Mouse (Mus musculus) hindbrain, embryonic 14.5 days (tissue): ENCODE measurements around the gene Smyd4. TPM values are rescaled to one million over a fixed set of nuclear protein-coding genes. Genes with fewer than 3 reads are reported as not detected.

ENCODE experiments used
- ATAC-seq: fragments of 200-750 bp; cut with Nextera tagmentation; 2 replicates; pipeline ENCODE4 v1.8.0; 2017; ENCODE audit warnings: moderate number of reproducible peaks, mild to moderate bottlenecking, moderate TSS enrichment, moderate library complexity; ENCODE audit not compliant: low FRiP score
- DNase-seq: peaks from one replicate; pipeline ENCODE4 v3.0.0-alpha.2; 2015; ENCODE audit warnings: low spot score
- H3K27ac ChIP-seq: fragments of 300-500 bp; sonication (generic); 2 replicates; pipeline ENCODE4 v1.5.1; 2014; ENCODE audit warnings: mild to moderate bottlenecking, moderate library complexity
- H3K27me3 ChIP-seq: fragments of 300-500 bp; sonication (generic); 2 replicates; pipeline ENCODE4 v1.6.1; 2014; ENCODE audit warnings: mild to moderate bottlenecking, low read length, mixed read lengths; ENCODE audit not compliant: control insufficient read depth, insufficient read depth
- H3K36me3 ChIP-seq: fragments of 300-500 bp; sonication (generic); replicated peaks from 2 replicates; pipeline ENCODE4 v1.6.1; 2014; ENCODE audit not compliant: control insufficient read depth, insufficient read depth
- H3K4me1 ChIP-seq: fragments of 300-500 bp; sonication (generic); replicated peaks from 2 replicates; pipeline ENCODE4 v1.6.1; 2014; ENCODE audit warnings: antibody characterized with exemption, low read length, mixed read lengths; ENCODE audit not compliant: control insufficient read depth, insufficient read depth
- H3K4me2 ChIP-seq: fragments of 300-500 bp; sonication (generic); replicated peaks from 2 replicates; pipeline ENCODE4 v1.6.1; 2014; ENCODE audit warnings: mild to moderate bottlenecking, moderate library complexity
- H3K4me3 ChIP-seq: fragments of 300-500 bp; sonication (generic); replicated peaks from 2 replicates; pipeline ENCODE4 v1.5.1; 2014; ENCODE audit warnings: mild to moderate bottlenecking, low read length
- H3K9ac ChIP-seq: fragments of 300-500 bp; sonication (generic); 2 replicates; pipeline ENCODE4 v1.6.1; 2014
- H3K9me3 ChIP-seq: fragments of 300-500 bp; sonication (generic); 2 replicates; pipeline ENCODE4 v1.6.1; 2016; ENCODE audit warnings: low read length; ENCODE audit not compliant: control insufficient read depth
- WGBS: fragments of 180-500 bp; shearing (Covaris S2); extraction: QIAGEN DNeasy Blood & Tissue Kit; methylation state at CpG from one replicate; pipeline ENCODE4 v1.1.7; 2014; 5-methylcytosine and 5-hydroxymethylcytosine counted together
- polyA plus RNA-seq: library from polyadenylated mRNA; unstranded; fragments of >200 nt; fragmentation: Nextera tagmentation; extraction: Ambion mirVana; gene quantifications from 2 replicates; pipeline ENCODE4 v1.2.1, GENCODE M21; 2014

The Smyd4 gene
- polyA plus RNA-seq, 1 experiment from 2014 or later, result 13.2 TPM

- H3K9ac ChIP-seq, result no peak overlapping the region
- 86% methylated on average over 13 of the region's 13 CpGs for WGBS
- ATAC-seq (no peak), DNase-seq (no peak)
- no peak overlapping the region for H3K4me3 ChIP-seq
- peaks cover 27% of the 10 kb centered on the region for H3K36me3 ChIP-seq
- H3K27me3 ChIP-seq, result no peaks in the 10 kb centered on the region
- no peak overlapping the region for H3K4me2 ChIP-seq
- H3K27ac ChIP-seq, result no peak overlapping the region
- H3K4me1 ChIP-seq, result no peaks in the 10 kb centered on the region
- no peaks in the 10 kb centered on the region for H3K9me3 ChIP-seq
Measured at GRCm38 (mm10) chr11:75438194-75438593, 90.0 kb downstream of the Smyd4 start.

- Histone ChIP-seq H3K27ac (no peak overlapping the region), H3K36me3 (peaks cover 30% of the 10 kb centered on the region), H3K9me3 (no peaks in the 10 kb centered on the region), H3K9ac (no peak overlapping the region), H3K4me1 (no peaks in the 10 kb centered on the region), H3K27me3 (no peaks in the 10 kb centered on the region), H3K4me3 (no peak overlapping the region), H3K4me2 (no peak overlapping the region)
- no peak for DNase-seq
- 96% methylated on average over 3 of the region's 3 CpGs for WGBS
- no peak for ATAC-seq
Measured at GRCm38 (mm10) chr11:75438804-75439203, 90.6 kb downstream of the Smyd4 start.

- no peak for ATAC-seq
- H3K4me1 ChIP-seq, result no peaks in the 10 kb centered on the region
- WGBS, result 90% methylated on average over 6 of the region's 6 CpGs
Measured at GRCm38 (mm10) chr11:75439363-75439762, 91.1 kb downstream of the Smyd4 start, which contains the start of gene Serpinf2. Gene Serpinf2, minus strand, starts transcription at chr11:75439591.

GRCm38 (mm10) chr11:75439951-75440350 lies 91.7 kb downstream of the Smyd4 start:
- Histone ChIP-seq H3K27me3 (no peaks in the 10 kb centered on the region), H3K9me3 (no peaks in the 10 kb centered on the region), H3K9ac (no peak overlapping the region), H3K4me1 (no peaks in the 10 kb centered on the region), H3K27ac (no peak overlapping the region), H3K4me2 (no peak overlapping the region), H3K4me3 (no peak overlapping the region), H3K36me3 (peaks cover 31% of the 10 kb centered on the region)
- 92% methylated on average over 1 of the region's 3 CpGs for WGBS
- ATAC-seq, result no peak
- no peak for DNase-seq

More at GRCm38 (mm10) chr11:75439363-75439762, 91.1 kb downstream of the Smyd4 start, which contains the start of gene Serpinf2:
- H3K4me2 ChIP-seq, result no peak within 1 kb of the TSS
- no peak within 1 kb of the TSS for H3K4me3 ChIP-seq
- H3K27ac ChIP-seq, result no peak within 1 kb of the TSS
- H3K9me3 ChIP-seq, result no peaks in the 10 kb centered on the region
- no peaks in the 10 kb centered on the region for H3K27me3 ChIP-seq
- no peak within 1 kb of the TSS for H3K9ac ChIP-seq
- no peak for DNase-seq
- H3K36me3 ChIP-seq, result peaks cover 30% of the 10 kb centered on the region

- ATAC-seq (no peak), DNase-seq (no peak)
- Histone ChIP-seq H3K36me3 (peaks cover 41% of the 10 kb centered on the region), H3K9me3 (no peaks in the 10 kb centered on the region), H3K9ac (no peak overlapping the region), H3K27ac (no peak overlapping the region), H3K4me1 (no peaks in the 10 kb centered on the region), H3K4me3 (no peak overlapping the region), H3K4me2 (no peak overlapping the region), H3K27me3 (no peaks in the 10 kb centered on the region)
- WGBS, result 88% methylated on average over 7 of the region's 7 CpGs
Measured at GRCm38 (mm10) chr11:75441034-75441433, 92.8 kb downstream of the Smyd4 start.

GRCm38 (mm10) chr11:75441601-75442000 lies 93.4 kb downstream of the Smyd4 start:
- 74% methylated on average over 16 of the region's 16 CpGs for WGBS
- no peaks in the 10 kb centered on the region for H3K4me1 ChIP-seq
- H3K9ac ChIP-seq, result no peak overlapping the region
- no peak for ATAC-seq
- H3K27ac ChIP-seq, result no peak overlapping the region
- H3K4me2 ChIP-seq, result no peak overlapping the region
- H3K36me3 ChIP-seq, result peaks cover 47% of the 10 kb centered on the region
- DNase-seq, result no peak
- no peak overlapping the region for H3K4me3 ChIP-seq
- H3K27me3 ChIP-seq, result no peaks in the 10 kb centered on the region
- H3K9me3 ChIP-seq, result no peaks in the 10 kb centered on the region

GRCm38 (mm10) chr11:75443711-75444110 lies 95.5 kb downstream of the Smyd4 start:
- Histone ChIP-seq H3K27me3 (no peaks in the 10 kb centered on the region), H3K4me2 (no peak overlapping the region), H3K9me3 (no peaks in the 10 kb centered on the region), H3K36me3 (peaks cover 63% of the 10 kb centered on the region), H3K27ac (no peak overlapping the region), H3K4me3 (no peak overlapping the region), H3K9ac (no peak overlapping the region), H3K4me1 (no peaks in the 10 kb centered on the region)
- ATAC-seq (no peak), DNase-seq (no peak)
- WGBS, result 30% methylated on average over 8 of the region's 8 CpGs

- ATAC-seq, result no peak
- Histone ChIP-seq H3K4me1 (peaks cover 2% of the 10 kb centered on the region), H3K36me3 (peaks cover 43% of the 10 kb centered on the region), H3K27me3 (no peaks in the 10 kb centered on the region), H3K9ac (no peak overlapping the region), H3K9me3 (no peaks in the 10 kb centered on the region), H3K4me3 (no peak overlapping the region), H3K4me2 (no peak overlapping the region), H3K27ac (no peak overlapping the region)
- DNase-seq, result no peak
- WGBS, result 86% methylated on average over 3 of the region's 3 CpGs
Measured at GRCm38 (mm10) chr11:75448575-75448974, 100.3 kb downstream of the Smyd4 start.

GRCm38 (mm10) chr11:75449695-75450094 lies 101.5 kb downstream of the Smyd4 start:
- ATAC-seq, result no peak
- Histone ChIP-seq H3K36me3 (peaks cover 43% of the 10 kb centered on the region), H3K4me3 (no peak overlapping the region), H3K4me2 (no peak overlapping the region), H3K9me3 (no peaks in the 10 kb centered on the region), H3K9ac (no peak overlapping the region), H3K27me3 (no peaks in the 10 kb centered on the region), H3K4me1 (peaks cover 8% of the 10 kb centered on the region), H3K27ac (no peak overlapping the region)
- WGBS, result 81% methylated on average over 7 of the region's 7 CpGs
- no peak for DNase-seq

GRCm38 (mm10) chr11:75450304-75450908 lies 102.2 kb downstream of the Smyd4 start:
- 88% methylated on average over 8 of the region's 8 CpGs for WGBS
- Histone ChIP-seq H3K27ac (no peak overlapping the region), H3K9me3 (no peaks in the 10 kb centered on the region), H3K36me3 (peaks cover 37% of the 10 kb centered on the region), H3K4me3 (no peak overlapping the region), H3K4me2 (no peak overlapping the region), H3K27me3 (no peaks in the 10 kb centered on the region), H3K4me1 (peaks cover 14% of the 10 kb centered on the region), H3K9ac (no peak overlapping the region)
- no peak for DNase-seq
- ATAC-seq, result no peak
